Mouse (Mus musculus) forebrain, embryonic 16.5 days (tissue): ENCODE data around the gene Mad1l1. TPM values are rescaled to one million over a fixed set of nuclear protein-coding genes. Genes with fewer than 3 reads are reported as not detected.
A peak's percentile ranks its signal among the peaks of the same experiment; 100 is the strongest.
"Not testable (repeated sequence)": the region's sequence is repeated elsewhere in the genome, so short reads cannot be mapped to it uniquely, and the experiment has no call there.

Experiments used
- ATAC-seq: fragments of 200-750 bp; cut with Nextera tagmentation; 2 replicates; pipeline ENCODE4 v1.8.0; 2017; ENCODE audit warnings: mild to moderate bottlenecking, moderate library complexity
- H3K27ac ChIP-seq: fragments of 300-500 bp; sonication (generic); 2 replicates; pipeline ENCODE4 v1.5.1; 2014; ENCODE audit warnings: low read length, control low read depth
- H3K27me3 ChIP-seq: fragments of 300-500 bp; sonication (generic); replicated peaks from 2 replicates; pipeline ENCODE4 v1.6.1; 2014; ENCODE audit warnings: low read length; ENCODE audit not compliant: control insufficient read depth, insufficient read depth
- H3K36me3 ChIP-seq: fragments of 300-500 bp; sonication (generic); 2 replicates; pipeline ENCODE4 v1.6.1; 2014; ENCODE audit not compliant: control insufficient read depth, insufficient read depth
- H3K4me1 ChIP-seq: fragments of 300-500 bp; sonication (generic); replicated peaks from 2 replicates; pipeline ENCODE4 v1.6.1; 2014; ENCODE audit warnings: low read length; ENCODE audit not compliant: control insufficient read depth, insufficient read depth
- H3K4me2 ChIP-seq: fragments of 300-500 bp; sonication (generic); 2 replicates; pipeline ENCODE4 v1.6.1; 2014; ENCODE audit warnings: mild to moderate bottlenecking, low read length, control low read depth
- H3K4me3 ChIP-seq: fragments of 300-500 bp; sonication (generic); replicated peaks from 2 replicates; pipeline ENCODE4 v1.5.1; 2014; ENCODE audit warnings: mild to moderate bottlenecking, low read length, control low read depth
- H3K9ac ChIP-seq: fragments of 300-500 bp; sonication (generic); replicated peaks from 2 replicates; pipeline ENCODE4 v1.6.1; 2014; ENCODE audit warnings: low read depth, low read length, control low read depth
- H3K9me3 ChIP-seq: fragments of 300-500 bp; sonication (generic); 2 replicates; pipeline ENCODE4 v1.6.1; 2016; ENCODE audit warnings: low read length; ENCODE audit not compliant: control insufficient read depth
- WGBS: fragments of 180-500 bp; shearing (Covaris S2); extraction: QIAGEN DNeasy Blood & Tissue Kit; methylation state at CpG from one replicate; pipeline ENCODE4 v1.1.7; 2014; 5-methylcytosine and 5-hydroxymethylcytosine counted together
- polyA plus RNA-seq: library from polyadenylated mRNA; unstranded; fragments of >200 nt; fragmentation: Nextera tagmentation; extraction: Ambion mirVana; gene quantifications from 2 replicates; pipeline ENCODE4 v1.2.1, GENCODE M21; 2015

The Mad1l1 gene
- polyA plus RNA-seq = 33.4 and 36.5 TPM in 2 replicates

- ATAC-seq = peak; percentile 94
- Histone ChIP-seq H3K27me3 (no peaks in the 10 kb centered on the region), H3K4me3 (peak within 1 kb of the TSS; percentile 82), H3K4me1 (peaks cover 14% of the 10 kb centered on the region), H3K9me3 (no peaks in the 10 kb centered on the region), H3K36me3 (no peaks in the 10 kb centered on the region), H3K9ac (peak within 1 kb of the TSS; percentile 95), H3K27ac (peak within 1 kb of the TSS; percentile 68), H3K4me2 (peak within 1 kb of the TSS; percentile 83)
- under 1% methylated on average over 60 of the region's 60 CpGs for WGBS
Observed at GRCm38 (mm10) chr5:140321042-140321755, at the start of gene Mad1l1, which contains the start of gene Nudt1. Gene Mad1l1, minus strand, starts transcription at chr5:140321552. Gene Nudt1, plus strand, starts transcription at chr5:140321656.

GRCm38 (mm10) chr5:140370446-140371254 is 49.3 kb upstream of the Mad1l1 start:
- no peak overlapping the region for H3K4me2 ChIP-seq
- peaks cover 5% of the 10 kb centered on the region for H3K4me1 ChIP-seq
- H3K4me3 ChIP-seq = no peak overlapping the region
- no peaks in the 10 kb centered on the region for H3K27me3 ChIP-seq
- H3K27ac ChIP-seq = no peak overlapping the region
- H3K36me3 ChIP-seq = no peaks in the 10 kb centered on the region
- H3K9me3 ChIP-seq = no peaks in the 10 kb centered on the region
- no peak for ATAC-seq
- H3K9ac ChIP-seq = no peak overlapping the region
- WGBS = 81% methylated on average over 6 of the region's 6 CpGs

- H3K27ac ChIP-seq = no peak overlapping the region
- no peak overlapping the region for H3K4me2 ChIP-seq
- no peaks in the 10 kb centered on the region for H3K27me3 ChIP-seq
- no peak for ATAC-seq
- H3K9ac ChIP-seq = no peak overlapping the region
- no peaks in the 10 kb centered on the region for H3K36me3 ChIP-seq
- 92% methylated on average over 2 of the region's 2 CpGs for WGBS
- H3K9me3 ChIP-seq = no peaks in the 10 kb centered on the region
- peaks cover 5% of the 10 kb centered on the region for H3K4me1 ChIP-seq
- no peak overlapping the region for H3K4me3 ChIP-seq
Observed at GRCm38 (mm10) chr5:140369466-140369865, 48.1 kb upstream of the Mad1l1 start.

GRCm38 (mm10) chr5:140368926-140369325 is 47.6 kb upstream of the Mad1l1 start:
- Histone ChIP-seq H3K36me3 (no peaks in the 10 kb centered on the region), H3K27ac (no peak overlapping the region), H3K9me3 (no peaks in the 10 kb centered on the region), H3K4me2 (no peak overlapping the region), H3K27me3 (no peaks in the 10 kb centered on the region), H3K4me1 (peaks cover 5% of the 10 kb centered on the region; the same call in 1 of the 2 replicates), H3K9ac (no peak overlapping the region), H3K4me3 (no peak overlapping the region)
- 92% methylated on average over 4 of the region's 4 CpGs for WGBS
- ATAC-seq = no peak

- H3K27ac ChIP-seq, H3K9ac ChIP-seq, H3K27me3 ChIP-seq, H3K4me2 ChIP-seq, H3K4me3 ChIP-seq, H3K9me3 ChIP-seq, H3K4me1 ChIP-seq, ATAC-seq, H3K36me3 ChIP-seq: not testable (repeated sequence)
- WGBS = 86% methylated on average over 2 of the region's 2 CpGs
Observed at GRCm38 (mm10) chr5:140368126-140368525, 46.8 kb upstream of the Mad1l1 start.

GRCm38 (mm10) chr5:140364415-140364814 is 43.1 kb upstream of the Mad1l1 start:
- no peaks in the 10 kb centered on the region for H3K36me3 ChIP-seq
- H3K9ac ChIP-seq = no peak overlapping the region
- H3K4me2 ChIP-seq = no peak overlapping the region
- ATAC-seq = no peak
- H3K27me3 ChIP-seq = no peaks in the 10 kb centered on the region
- no peaks in the 10 kb centered on the region for H3K4me1 ChIP-seq
- H3K9me3 ChIP-seq = peaks cover 5% of the 10 kb centered on the region; the same call in 1 of the 2 replicates
- H3K27ac ChIP-seq = no peak overlapping the region
- H3K4me3 ChIP-seq = no peak overlapping the region
- WGBS = 97% methylated on average over 5 of the region's 5 CpGs

- WGBS = 68% methylated on average over 14 of the region's 14 CpGs
- H3K4me2 ChIP-seq = no peak overlapping the region
- H3K9me3 ChIP-seq = peaks cover 5% of the 10 kb centered on the region; the same call in 1 of the 2 replicates
Observed at GRCm38 (mm10) chr5:140359930-140360674, 38.8 kb upstream of the Mad1l1 start.

GRCm38 (mm10) chr5:140357466-140357865 is 36.1 kb upstream of the Mad1l1 start:
- H3K9me3 ChIP-seq = no peaks in the 10 kb centered on the region
- H3K36me3 ChIP-seq = peaks cover 5% of the 10 kb centered on the region
- H3K4me1 ChIP-seq = no peaks in the 10 kb centered on the region
- no peaks in the 10 kb centered on the region for H3K27me3 ChIP-seq
- H3K4me3 ChIP-seq = no peak overlapping the region
- ATAC-seq = no peak
- no peak overlapping the region for H3K9ac ChIP-seq
- 94% methylated on average over 3 of the region's 3 CpGs for WGBS
- no peak overlapping the region for H3K4me2 ChIP-seq
- no peak overlapping the region for H3K27ac ChIP-seq

More at GRCm38 (mm10) chr5:140359930-140360674, 38.8 kb upstream of the Mad1l1 start:
- no peak for ATAC-seq
- Histone ChIP-seq H3K36me3 (no peaks in the 10 kb centered on the region; the same call in 1 of the 2 replicates), H3K4me3 (no peak overlapping the region), H3K27me3 (no peaks in the 10 kb centered on the region), H3K27ac (no peak overlapping the region), H3K4me1 (no peaks in the 10 kb centered on the region), H3K9ac (no peak overlapping the region)

- Histone ChIP-seq H3K9me3 (no peaks in the 10 kb centered on the region), H3K9ac (no peak overlapping the region), H3K4me3 (no peak overlapping the region), H3K4me1 (no peaks in the 10 kb centered on the region), H3K27ac (no peak overlapping the region), H3K36me3 (peaks cover 6% of the 10 kb centered on the region), H3K27me3 (no peaks in the 10 kb centered on the region), H3K4me2 (no peak overlapping the region)
- WGBS = 87% methylated on average over 11 of the region's 11 CpGs
- no peak for ATAC-seq
Observed at GRCm38 (mm10) chr5:140355934-140356333, 34.6 kb upstream of the Mad1l1 start.
